ENCODE assay signal across 8 mouse cellular contexts in genomic region chr8:106415182-106415971, GRCm38 (mm10). TPM values are rescaled to one million over a fixed set of nuclear protein-coding genes. Genes with fewer than 3 reads are reported as not detected.
DNase-seq lines count a peak whose midpoint lies in the region; ATAC-seq and TF ChIP-seq lines count a peak whose summit lies in the region.

TSS of gene Zfp90 (plus strand) at chr8:106415327.

- no peaks in the 10 kb centered on the region; the same call in 1 of the 2 replicates for H3K9me3 ChIP-seq in embryonic facial prominence, embryonic 15.5 days (replicated peaks)
- H3K9me3 ChIP-seq in heart, embryonic 10.5 days, result no peaks in the 10 kb centered on the region
- no peaks in the 10 kb centered on the region for H3K9me3 ChIP-seq in kidney, embryonic 15.5 days (replicated peaks)

- peaks cover 30% of the 10 kb centered on the region for H3K36me3 ChIP-seq in embryonic facial prominence, embryonic 15.5 days
- H3K36me3 ChIP-seq in heart, embryonic 10.5 days, result peaks cover 33% of the 10 kb centered on the region
- H3K36me3 ChIP-seq in kidney, embryonic 15.5 days, result peaks cover 33% of the 10 kb centered on the region

- WGBS in bone marrow, adult 2 months, result under 1% methylated on average over 46 of the region's 46 CpGs
- WGBS in embryonic facial prominence, embryonic 15.5 days, result under 1% methylated on average over 46 of the region's 46 CpGs
- WGBS in heart, embryonic 10.5 days, result under 1% methylated on average over 46 of the region's 46 CpGs
- WGBS in kidney, embryonic 15.5 days, result under 1% methylated on average over 46 of the region's 46 CpGs

- peak; percentile 91 for TF ChIP-seq CTCF in bone marrow, adult 2 months (IDR thresholded peaks at IDR 0.05; ENCODE audit: control insufficient read depth, insufficient read depth, low read length)

- H3K27me3 ChIP-seq in embryonic facial prominence, embryonic 15.5 days, result no peaks in the 10 kb centered on the region
- H3K27me3 ChIP-seq in heart, embryonic 10.5 days (ENCODE audit: insufficient read depth, poor library complexity, severe bottlenecking), result no peaks in the 10 kb centered on the region
- 0 out of 2 replicates have a peak, but pooled peaks cover 3% of the 10 kb centered on the region for H3K27me3 ChIP-seq in kidney, embryonic 15.5 days

- peak within 1 kb of the TSS; percentile 69 for H3K9ac ChIP-seq in embryonic facial prominence, embryonic 15.5 days
- peak within 1 kb of the TSS; percentile 87 for H3K9ac ChIP-seq in kidney, embryonic 15.5 days

- peak within 1 kb of the TSS; percentile 61 for H3K4me2 ChIP-seq in embryonic facial prominence, embryonic 15.5 days (replicated peaks)
- peak within 1 kb of the TSS; percentile 82 for H3K4me2 ChIP-seq in kidney, embryonic 15.5 days

- peak within 1 kb of the TSS; percentile 83 for H3K4me3 ChIP-seq in bone marrow, adult 2 months (replicated peaks; ENCODE audit: control insufficient read depth, low read depth, low read length)
- peak within 1 kb of the TSS; percentile 72 for H3K4me3 ChIP-seq in embryonic facial prominence, embryonic 15.5 days (replicated peaks)
- H3K4me3 ChIP-seq in heart, embryonic 10.5 days, result peak within 1 kb of the TSS; percentile 79
- peak within 1 kb of the TSS; percentile 84 for H3K4me3 ChIP-seq in kidney, embryonic 15.5 days (replicated peaks)

- peak; percentile 64; the same call in 1 of the 2 replicates for TF ChIP-seq POLR2A in bone marrow, adult 2 months (IDR thresholded peaks at IDR 0.05; ENCODE audit: borderline replicate concordance, control insufficient read depth, low read depth, low read length)

- DNase-seq in 416B (ENCODE audit: low read depth), result peak; percentile 95
- DNase-seq in heart, embryonic 10.5 days (ENCODE audit: low spot score), result peak; percentile 97
- DNase-seq in liver, result peak; percentile 88
- DNase-seq in spleen, postnatal 4 days (ENCODE audit: low spot score in 2 of 2), result peak; percentile 89 to 93

- peaks cover 2% of the 10 kb centered on the region; the same call in 1 of the 2 replicates for H3K4me1 ChIP-seq in bone marrow, adult 2 months (ENCODE audit: control insufficient read depth, insufficient read depth, low read length)
- H3K4me1 ChIP-seq in embryonic facial prominence, embryonic 15.5 days, result peaks cover 17% of the 10 kb centered on the region
- H3K4me1 ChIP-seq in heart, embryonic 10.5 days, result peaks cover 11% of the 10 kb centered on the region
- H3K4me1 ChIP-seq in kidney, embryonic 15.5 days, result peaks cover 29% of the 10 kb centered on the region

- ATAC-seq in embryonic facial prominence, embryonic 15.5 days (ENCODE audit: insufficient number of reproducible peaks, low FRiP score, low TSS enrichment, low read depth), result peak; percentile 97
- peak; percentile 98 for ATAC-seq in kidney, embryonic 15.5 days (replicated peaks; ENCODE audit: low FRiP score)
- peak; percentile 90 for ATAC-seq in monocyte, adult 5-6 weeks (replicated peaks; ENCODE audit: insufficient number of reproducible peaks, low FRiP score, low TSS enrichment, poor library complexity, severe bottlenecking)

- H3K27ac ChIP-seq in bone marrow, adult 2 months (ENCODE audit: control insufficient read depth, insufficient read depth, low read depth, low read length, poor library complexity), result peak within 1 kb of the TSS; percentile 88
- peak within 1 kb of the TSS; percentile 94 for H3K27ac ChIP-seq in embryonic facial prominence, embryonic 15.5 days (replicated peaks)
- peak within 1 kb of the TSS; percentile 95 for H3K27ac ChIP-seq in heart, embryonic 10.5 days
- H3K27ac ChIP-seq in kidney, embryonic 15.5 days, result peak within 1 kb of the TSS; percentile 98

RNA-seq across cellular contexts. Expression of gene Zfp90, which starts in this region (rescaled TPM):
- polyA plus RNA-seq in bone marrow, adult 2 months (2011; ENCODE audit: insufficient read depth, insufficient read length, low replicate concordance, missing spikeins), result 3.3 and 10.6 TPM in 2 replicates
- polyA plus RNA-seq in embryonic facial prominence, embryonic 15.5 days (2015; fragmentation: Nextera tagmentation; extraction: Ambion mirVana), result 22.2 and 23.9 TPM in 2 replicates
- 12.5 and 19.3 TPM in 2 replicates for polyA plus RNA-seq in heart, embryonic 10.5 days (2016; fragmentation: Nextera tagmentation; extraction: Ambion mirVana)
- polyA plus RNA-seq in kidney, embryonic 15.5 days (2015; fragmentation: Nextera tagmentation; extraction: Ambion mirVana), result 16.9 and 20.8 TPM in 2 replicates
- 8.2 to 12.2 TPM (median 11.8 TPM) in 3 replicates for total RNA-seq in monocyte, adult 5-6 weeks (2017)

Comparison
In these comparisons a context has a peak if more than half of its experiments do, and no peak if none do; other contexts are left out.
1. Peak in every context shown above with its lines: DNase-seq, ATAC-seq, H3K4me3 ChIP-seq and H3K27ac ChIP-seq.